Mouse (Mus musculus): Measurements from ENCODE around the gene Cntln.

DNA sequence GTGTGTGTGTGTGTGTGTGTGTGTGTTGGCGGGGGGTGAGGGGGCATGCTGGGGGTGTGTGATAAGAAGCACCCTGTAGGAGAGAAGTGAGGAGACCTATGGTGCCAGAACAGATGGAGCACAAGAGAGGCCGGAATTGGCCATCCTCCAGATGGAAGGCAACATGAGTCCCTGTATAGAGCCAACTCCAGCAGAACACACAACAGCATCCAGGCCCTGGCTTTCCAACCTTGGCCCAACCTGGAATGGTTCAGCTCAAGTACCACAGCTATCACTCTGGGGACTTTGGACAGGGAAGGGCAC lies 279.2 kb downstream of the Cntln start:
- no peak for TF ChIP-seq CTCF (IDR thresholded peaks at IDR 0.05; ENCODE audit: low read depth, low read length)
- TF ChIP-seq POLR2A (IDR thresholded peaks at IDR 0.05; ENCODE audit: borderline replicate concordance, low read depth, low read length) = no peak
